Comparison of ENCODE assay signal across 8 mouse cellular contexts in genomic region chr17:46143578-46144423, GRCm38 (mm10). TPM values are rescaled to one million over a fixed set of nuclear protein-coding genes. Genes with fewer than 3 reads are reported as not detected.
DNase-seq lines count a peak whose midpoint lies in the region; ATAC-seq and TF ChIP-seq lines count a peak whose summit lies in the region.

Gene Rsph9 (minus strand): TSS chr17:46144216.

- TF ChIP-seq CTCF in CH12.LX (conservative IDR thresholded peaks at IDR 0.05 in 1 of 2, IDR thresholded peaks at IDR 0.05 in 1 of 2; ENCODE audit: low read depth in 2 of 2, low read length in 2 of 2) = no peak
- no peak; the same call in 1 of the 2 replicates for TF ChIP-seq CTCF in lung, postnatal 0 days (IDR thresholded peaks at IDR 0.05)

- peak within 1 kb of the TSS; percentile 30 for H3K9ac ChIP-seq in CH12.LX (ENCODE audit: insufficient read depth, low read depth)
- peak within 1 kb of the TSS; percentile 39 for H3K9ac ChIP-seq in hindbrain, embryonic 11.5 days (ENCODE audit: low read depth, low read length)
- 0 out of 2 replicates have a peak within 1 kb of the TSS, but pooled peaks have one; percentile 8 for H3K9ac ChIP-seq in lung, postnatal 0 days (replicated peaks; ENCODE audit: low read depth)

- no peak for DNase-seq in CH12.LX (ENCODE audit: extremely low read depth)
- peak; percentile 70 for DNase-seq in c-Kit-positive CD71-negative TER-119-negative erythroid progenitor cells, embryonic 14.5 days (ENCODE audit: low read depth)
- peak; percentile 66 to 74 for DNase-seq in frontal cortex, postnatal 14 days (ENCODE audit: low spot score in 2 of 2)
- DNase-seq in hindbrain, embryonic 11.5 days (ENCODE audit: low spot score) = peak; percentile 83
- DNase-seq in layer of hippocampus, postnatal 10 days (ENCODE audit: low spot score in 2 of 2) = peak; percentile 79 to 83
- peak; percentile 95 for DNase-seq in lung, postnatal 0 days (ENCODE audit: low spot score)
- peak; percentile 65 for DNase-seq in ovary, postnatal 14 days (ENCODE audit: low spot score)
- peak; percentile 72 for DNase-seq in thymus, postnatal 25 days

- no peaks in the 10 kb centered on the region for H3K9me3 ChIP-seq in CH12.LX (replicated peaks; ENCODE audit: low read length)
- H3K9me3 ChIP-seq in hindbrain, embryonic 11.5 days (ENCODE audit: control insufficient read depth, low read length) = no peaks in the 10 kb centered on the region
- H3K9me3 ChIP-seq in lung, postnatal 0 days (ENCODE audit: low read length) = no peaks in the 10 kb centered on the region

- no peak for TF ChIP-seq EP300 in CH12.LX (IDR thresholded peaks at IDR 0.05; ENCODE audit: low read length)
- no peak for TF ChIP-seq EP300 in lung, postnatal 0 days (IDR thresholded peaks at IDR 0.05)

- dilution Hi-C loops in CH12.LX (cut with MboI; ENCODE audit: extremely low pct_ligation_motif_present, extremely low pct_unique_long_range_greater_than_20kb, low sequenced_read_pairs) = no loop called here

- no peak for TF ChIP-seq RAD21 in CH12.LX (IDR thresholded peaks at IDR 0.05; ENCODE audit: low read depth, low read length)

- ATAC-seq in hindbrain, embryonic 11.5 days (ENCODE audit: low FRiP score) = peak; percentile 88
- ATAC-seq in lung, postnatal 0 days = peak; percentile 99

- peaks cover 22 to 42% of the 10 kb centered on the region in 2 experiments for H3K36me3 ChIP-seq in CH12.LX (replicated peaks in 1 of 2; ENCODE audit: control insufficient read depth in 1 of 2, insufficient read depth in 1 of 2, low read length in 1 of 2)
- H3K36me3 ChIP-seq in hindbrain, embryonic 11.5 days (ENCODE audit: control insufficient read depth, insufficient read depth, low read length) = no peaks in the 10 kb centered on the region
- H3K36me3 ChIP-seq in lung, postnatal 0 days (ENCODE audit: insufficient read depth, low read length) = peaks cover 11% of the 10 kb centered on the region

- peak within 1 kb of the TSS; percentile 49; the same call in 1 of the 2 replicates for H3K4me2 ChIP-seq in CH12.LX (ENCODE audit: insufficient read depth, low read depth, poor library complexity, severe bottlenecking)
- H3K4me2 ChIP-seq in hindbrain, embryonic 11.5 days (replicated peaks; ENCODE audit: low read depth, low read length) = peak within 1 kb of the TSS; percentile 71
- H3K4me2 ChIP-seq in lung, postnatal 0 days (replicated peaks; ENCODE audit: low read depth, low read length) = peak within 1 kb of the TSS; percentile 70

- no peak within 1 kb of the TSS for H3K27ac ChIP-seq in CH12.LX (ENCODE audit: insufficient read depth, low read depth)
- no peak within 1 kb of the TSS for H3K27ac ChIP-seq in hindbrain, embryonic 11.5 days (ENCODE audit: low read depth, low read length)
- H3K27ac ChIP-seq in lung, postnatal 0 days (ENCODE audit: low read length) = no peak within 1 kb of the TSS; the same call in 1 of the 2 replicates

- WGBS in hindbrain, embryonic 11.5 days = 8% methylated on average over 37 of the region's 37 CpGs
- WGBS in lung, postnatal 0 days = 6% methylated on average over 37 of the region's 37 CpGs

- TF ChIP-seq POLR2A in CH12.LX (IDR thresholded peaks at IDR 0.05; ENCODE audit: low read depth, low read length) = peak; percentile 65

- H3K4me1 ChIP-seq in CH12.LX (ENCODE audit: control insufficient read depth in 1 of 2, insufficient read depth in 2 of 2) = no peaks in the 10 kb centered on the region
- H3K4me1 ChIP-seq in hindbrain, embryonic 11.5 days (replicated peaks; ENCODE audit: control insufficient read depth, insufficient read depth, low read length) = peaks cover 6% of the 10 kb centered on the region
- peaks cover 8% of the 10 kb centered on the region; the same call in 1 of the 2 replicates for H3K4me1 ChIP-seq in lung, postnatal 0 days (ENCODE audit: insufficient read depth, low read depth, low read length)

- peak within 1 kb of the TSS in 2 of 3 experiments; percentile 35 to 48 for H3K4me3 ChIP-seq in CH12.LX (replicated peaks in 1 of 3; ENCODE audit: low read depth in 2 of 3, low read length in 2 of 3, poor library complexity in 1 of 3)
- H3K4me3 ChIP-seq in hindbrain, embryonic 11.5 days (ENCODE audit: low read depth, low read length) = peak within 1 kb of the TSS; percentile 44
- peak within 1 kb of the TSS; percentile 40 for H3K4me3 ChIP-seq in lung, postnatal 0 days (ENCODE audit: low read depth, low read length)

- in situ Hi-C loops in CH12.LX (cut with MboI; ENCODE audit: low pct_ligation_motif_present, low pct_unique_long_range_greater_than_20kb, low sequenced_read_pairs) = no loop called here

- H3K27me3 ChIP-seq in CH12.LX (replicated peaks) = no peaks in the 10 kb centered on the region
- no peaks in the 10 kb centered on the region for H3K27me3 ChIP-seq in hindbrain, embryonic 11.5 days (ENCODE audit: control insufficient read depth, insufficient read depth, low read length)
- H3K27me3 ChIP-seq in lung, postnatal 0 days (replicated peaks; ENCODE audit: insufficient read depth, low read length) = no peaks in the 10 kb centered on the region

- H3K79me2 ChIP-seq in CH12.LX (replicated peaks; ENCODE audit: control insufficient read depth, extremely low read depth, insufficient read depth, poor library complexity, severe bottlenecking) = no peaks in the 10 kb centered on the region

TF ChIP-seq in CH12.LX, 34 proteins besides CTCF, POLR2A, EP300 and RAD21:
- TF ChIP-seq KAT2A (IDR thresholded peaks at IDR 0.05; ENCODE audit: insufficient replicate concordance, low read length) (no peak), E2F4 (IDR thresholded peaks at IDR 0.05; ENCODE audit: insufficient replicate concordance, low read depth, low read length) (no peak), ZNF384 (IDR thresholded peaks at IDR 0.05; ENCODE audit: low read depth, low read length) (no peak), USF1 (IDR thresholded peaks at IDR 0.05; ENCODE audit: low read depth, low read length) (no peak), GABPA (IDR thresholded peaks at IDR 0.05; ENCODE audit: insufficient replicate concordance, low read depth, low read length) (no peak), MAZ (IDR thresholded peaks at IDR 0.05; ENCODE audit: low read depth, low read length) (peak; percentile 91), MAFK (IDR thresholded peaks at IDR 0.05; ENCODE audit: insufficient replicate concordance, low read length) (no peak), IRF4 (IDR thresholded peaks at IDR 0.05; ENCODE audit: low read depth, low read length) (no peak), CHD2 (IDR thresholded peaks at IDR 0.05; ENCODE audit: low read length) (no peak), NRF1 (IDR thresholded peaks at IDR 0.05; ENCODE audit: low read depth, low read length) (no peak), SMC3 (IDR thresholded peaks at IDR 0.05; ENCODE audit: low read depth, low read length) (no peak), ZC3H11A (IDR thresholded peaks at IDR 0.05; ENCODE audit: low read depth, low read length) (no peak), HCFC1 (IDR thresholded peaks at IDR 0.05; ENCODE audit: low read depth, low read length) (peak; percentile 25; the same call in 1 of the 2 replicates), TCF12 (IDR thresholded peaks at IDR 0.05; ENCODE audit: low read depth, low read length) (0 out of 2 replicates have a peak, but pooled peaks have one; percentile 23), MAX (IDR thresholded peaks at IDR 0.05; ENCODE audit: low read length) (no peak), MXI1 (IDR thresholded peaks at IDR 0.05; ENCODE audit: low read depth, low read length) (0 out of 2 replicates have a peak, but pooled peaks have one; percentile 46), RCOR1 (conservative IDR thresholded peaks at IDR 0.05; ENCODE audit: low read depth, low read length) (no peak), JUND (conservative IDR thresholded peaks at IDR 0.05; ENCODE audit: low read depth, low read length) (no peak), ETS1 (conservative IDR thresholded peaks at IDR 0.05; ENCODE audit: low read depth, low read length) (no peak), TBP (conservative IDR thresholded peaks at IDR 0.05; ENCODE audit: low read depth, low read length) (no peak), MYC (IDR thresholded peaks at IDR 0.05; ENCODE audit: low read depth, low read length) (no peak), UBTF (IDR thresholded peaks at IDR 0.05; ENCODE audit: low read depth, low read length) (no peak), POLR2AphosphoS2 (IDR thresholded peaks at IDR 0.05; ENCODE audit: low read depth, low read length) (no peak), PAX5 (IDR thresholded peaks at IDR 0.05; ENCODE audit: low read length) (no peak), CHD1 (IDR thresholded peaks at IDR 0.05; ENCODE audit: low read depth, low read length) (no peak), MEF2A (IDR thresholded peaks at IDR 0.05; ENCODE audit: borderline replicate concordance, low read depth, low read length) (peak; percentile 13; the same call in 1 of the 2 replicates), ELF1 (IDR thresholded peaks at IDR 0.05; ENCODE audit: low read depth, low read length) (peak; percentile 59; the same call in 1 of the 2 replicates), SIN3A (IDR thresholded peaks at IDR 0.05; ENCODE audit: low read length) (peak; percentile 49), ZMIZ1 (IDR thresholded peaks at IDR 0.05; ENCODE audit: low read depth, low read length) (no peak), BHLHE40 (IDR thresholded peaks at IDR 0.05; ENCODE audit: low read depth, low read length) (no peak), USF2 (conservative IDR thresholded peaks at IDR 0.05; ENCODE audit: low read depth, low read length) (no peak), ZKSCAN1 (IDR thresholded peaks at IDR 0.05; ENCODE audit: borderline replicate concordance, low read depth, low read length) (no peak), NELFE (IDR thresholded peaks at IDR 0.05; ENCODE audit: low read depth, low read length) (peak; percentile 55), JUN (IDR thresholded peaks at IDR 0.05; ENCODE audit: insufficient read depth, low read depth, low read length) (no peak)

RNA-seq across cellular contexts. Expression of gene Rsph9, which starts in this region (rescaled TPM):
- total RNA-seq in CH12.LX (2012; rRNA removed) (0.25 and 1.1 TPM in 2 replicates), CH12.LX (2014; rRNA removed) (not detected in 2 replicates)
- polyA plus RNA-seq in CH12.LX (2012; ENCODE audit: insufficient read length, low read depth) = 0.61 TPM in 1 of 2 replicates, not detected in the other
- polyA plus RNA-seq in hindbrain, embryonic 11.5 days (2014; fragmentation: Nextera tagmentation; extraction: Ambion mirVana) = 17.6 and 20.1 TPM in 2 replicates
- total RNA-seq in layer of hippocampus, postnatal 10 days (2021) = 10 to 100 TPM; 39.8 to 41.3 TPM
- polyA plus RNA-seq in lung, postnatal 0 days (2015; fragmentation: Nextera tagmentation; extraction: Ambion mirVana) = 31.7 and 32.4 TPM in 2 replicates

Comparison
In these comparisons a context has a peak if more than half of its experiments do, and no peak if none do; other contexts are left out.
1. RNA of gene Rsph9 (total RNA-seq): 39.8 to 41.3 TPM in layer of hippocampus, postnatal 10 days; 0.25 to 1.1 TPM in CH12.LX; every median in the first group is over 10 times any median in the second.
2. RNA of gene Rsph9 (polyA plus RNA-seq): 31.7 to 32.4 TPM in lung, postnatal 0 days and 17.6 to 20.1 TPM in hindbrain, embryonic 11.5 days; 0.61 TPM in CH12.LX; every median in the first group is over 10 times any median in the second.
3. Peak in every context shown above with its lines, with median percentiles within 50 percentile points of each other: H3K4me2 ChIP-seq, H3K4me3 ChIP-seq and H3K9ac ChIP-seq.